Mouse (Mus musculus) lung, postnatal 0 days (tissue): ENCODE data around the gene Rnf185.

Experiments
- CTCF ChIP-seq: IDR thresholded peaks from 2 replicates; pipeline ENCODE4 v1.5.1; 2016; ENCODE audit warnings: antibody characterized with exemption, mild to moderate bottlenecking
- EP300 ChIP-seq: IDR thresholded peaks from 2 replicates; pipeline ENCODE4 v1.6.1; 2016; ENCODE audit warnings: antibody characterized with exemption, mild to moderate bottlenecking, control low read depth

DNA sequence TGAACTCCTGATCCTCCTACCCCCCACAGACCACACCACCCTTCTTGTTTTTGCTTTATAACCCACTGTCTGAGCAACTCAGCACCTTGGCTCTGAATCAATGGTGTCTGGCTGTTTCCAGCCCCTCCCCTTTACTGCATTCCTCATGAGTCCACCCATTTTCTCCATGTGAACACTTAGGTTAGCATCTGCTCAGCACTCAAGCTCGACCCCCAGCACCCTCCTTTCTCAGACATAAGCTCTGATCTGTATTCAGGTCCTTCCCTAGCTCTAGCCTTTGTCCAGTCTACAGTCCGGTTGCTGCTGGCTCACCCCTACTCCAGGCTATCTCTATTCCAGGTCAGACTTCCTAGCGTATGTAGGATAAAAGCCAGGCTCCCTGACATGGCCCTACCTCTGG, 56.1 kb downstream of the Rnf185 start:
- TF ChIP-seq CTCF: no peak
- no peak for TF ChIP-seq EP300
